Mouse (Mus musculus) heart, adult 2 months (tissue): Measurements from ENCODE around the gene Wnt6. TPM values are rescaled to one million over a fixed set of nuclear protein-coding genes. Genes with fewer than 3 reads are reported as not detected.

ENCODE experiments used
- DNase-seq, 2 experiments: peaks; one replicate each; pipeline ENCODE4 v3.0.0; 2021
- H3K27ac ChIP-seq: fragments of 200-600 bp; 2 replicates; pipeline ENCODE4 v1.8.1; 2022
- H3K27me3 ChIP-seq: fragments of 200-500 bp; 2 replicates; pipeline ENCODE4 v1.6.1; 2012; ENCODE audit warnings: mild to moderate bottlenecking, low read length, inconsistent platforms, mixed read lengths; ENCODE audit not compliant: control insufficient read depth, insufficient read depth
- H3K36me3 ChIP-seq: fragments of 200-500 bp; 2 replicates; pipeline ENCODE4 v1.6.1; 2012; ENCODE audit warnings: low read length, inconsistent platforms; ENCODE audit not compliant: control insufficient read depth, insufficient read depth
- H3K4me1 ChIP-seq: fragments of 200-500 bp; 2 replicates; pipeline ENCODE4 v1.6.1; 2011; ENCODE audit warnings: low read length; ENCODE audit not compliant: control insufficient read depth, insufficient read depth
- H3K4me3 ChIP-seq: fragments of 200-600 bp; 2 replicates; pipeline ENCODE4 v1.8.1; 2022
- H3K79me2 ChIP-seq: fragments of 200-500 bp; replicated peaks from 2 replicates; pipeline ENCODE4 v1.6.1; 2012; ENCODE audit warnings: mild to moderate bottlenecking, inconsistent platforms, low read length, moderate library complexity, mixed read lengths; ENCODE audit not compliant: control insufficient read depth, insufficient read depth
- H3K9ac ChIP-seq: fragments of 200-500 bp; 2 replicates; pipeline ENCODE4 v1.6.1; 2012; ENCODE audit warnings: low read depth, mild to moderate bottlenecking, control low read depth, inconsistent platforms, low read length, mixed read lengths
- CTCF ChIP-seq: fragments of 200-600 bp; IDR thresholded peaks from 2 replicates; pipeline ENCODE4 v1.8.1; 2022; ENCODE audit warnings: antibody characterized with exemption, mild to moderate bottlenecking, moderate library complexity
- EP300 ChIP-seq: fragments of 200-500 bp; IDR thresholded peaks from 2 replicates; pipeline ENCODE4 v1.6.1; 2011; ENCODE audit warnings: low read depth, low read length, control low read depth; ENCODE audit not compliant: insufficient read depth
- POLR2A ChIP-seq: fragments of 200-500 bp; IDR thresholded peaks from 2 replicates; pipeline ENCODE4 v1.6.1; 2011; ENCODE audit warnings: mild to moderate bottlenecking, low read depth, low read length, control low read depth; ENCODE audit not compliant: insufficient read depth
- WGBS: fragments of 180-500 bp; shearing (Covaris S2); methylation state at CpG from one replicate; pipeline ENCODE4 v1.1.7; 2018; 5-methylcytosine and 5-hydroxymethylcytosine counted together
- intact Hi-C: fragments of 180-260 bp; cut with DNase I; formaldehyde crosslinking; loops from one replicate; pipeline ENCODE4 v1.15.1; 2025
- polyA plus RNA-seq: library from polyadenylated mRNA; depleted of rRNA; stranded (reverse); fragments of >200 nt; gene quantifications from 2 replicates; pipeline ENCODE4 v1.2.3, GENCODE M21; 2012; rRNA removed
- total RNA-seq, 2 experiments: library from RNA; stranded (reverse); gene quantifications; 2 replicates each; pipeline ENCODE4 v1.2.3; 2021

Wnt6 gene
- total and polyA plus RNA-seq, 3 experiments: 0.32 to 0.70 (median 0.39) TPM

DNA sequence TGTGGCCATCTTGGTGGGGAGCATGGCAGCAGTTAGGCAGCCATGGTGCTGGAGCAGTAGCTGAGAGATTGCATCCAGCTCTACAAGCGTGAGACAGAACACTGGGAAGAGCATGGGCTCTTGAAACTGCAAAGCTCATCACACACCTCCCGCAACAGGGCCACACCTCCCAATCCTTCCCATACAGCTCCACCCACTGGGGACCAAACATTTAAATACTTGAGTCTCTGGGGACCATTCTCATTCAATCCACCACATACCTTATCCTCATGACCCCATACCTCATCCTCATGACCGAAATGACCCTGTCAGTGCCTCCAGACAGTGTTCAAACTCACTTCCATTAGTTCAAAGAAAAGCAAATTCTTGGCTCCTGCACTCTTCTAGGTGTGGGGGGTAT is 61.6 kb downstream of the Wnt6 start:
- no peak for DNase-seq
- 77% methylated on average over 3 of the region's 3 CpGs for WGBS
- Histone ChIP-seq H3K36me3 (no peaks in the 10 kb centered on the region), H3K9ac (no peak overlapping the region), H3K27ac (no peak overlapping the region), H3K4me3 (no peak overlapping the region), H3K4me1 (no peaks in the 10 kb centered on the region), H3K79me2 (no peaks in the 10 kb centered on the region), H3K27me3 (peaks cover 2% of the 10 kb centered on the region; the same call in 1 of the 2 replicates)
- intact Hi-C loops: no loop called here
- TF ChIP-seq CTCF (no peak), POLR2A (no peak), EP300 (no peak)

Other genes with a start within 250 kb of the Wnt6 start
- gene Plcd4, start 229.0 kb upstream of the Wnt6 start, total RNA-seq: not detected
- gene Plcd4, start 229.0 kb upstream of the Wnt6 start, polyA plus RNA-seq: 0.08 TPM in 1 of 2 replicates, not detected in the other
- gene Usp37, start 227.6 kb upstream of the Wnt6 start, total RNA-seq: 1 to 10 TPM; 6.5 to 8.1 TPM
- 2.9 and 5.2 TPM in 2 replicates for gene Usp37, start 227.6 kb upstream of the Wnt6 start, polyA plus RNA-seq
- 10 to 100 TPM in 1 of 2 experiments, 1 to 10 TPM in 1; 10.0 to 13.7 TPM for gene Zfp142, start 183.6 kb upstream of the Wnt6 start, total RNA-seq
- gene Zfp142, start 183.6 kb upstream of the Wnt6 start, polyA plus RNA-seq: 9.2 and 13.3 TPM in 2 replicates
- gene Bcs1l, start 183.6 kb upstream of the Wnt6 start, total RNA-seq: 10 to 100 TPM; 28.4 to 30.9 TPM
- 44.4 and 59.6 TPM in 2 replicates for gene Bcs1l, start 183.6 kb upstream of the Wnt6 start, polyA plus RNA-seq
- 10 to 100 TPM; 15.9 to 20.5 TPM for gene Rnf25, start 170.5 kb upstream of the Wnt6 start, total RNA-seq
- 33.0 and 50.6 TPM in 2 replicates for gene Rnf25, start 170.5 kb upstream of the Wnt6 start, polyA plus RNA-seq
- gene Stk36, start 170.4 kb upstream of the Wnt6 start, total RNA-seq: under 1 TPM; 0.55 to 0.66 TPM
- gene Stk36, start 170.4 kb upstream of the Wnt6 start, polyA plus RNA-seq: 0.56 and 1.5 TPM in 2 replicates
- gene Ttll4, start 110.1 kb upstream of the Wnt6 start, total RNA-seq: 10 to 100 TPM in 1 of 2 experiments, 1 to 10 TPM in 1; 9.7 to 10.9 TPM
- 6.6 and 15.5 TPM in 2 replicates for gene Ttll4, start 110.1 kb upstream of the Wnt6 start, polyA plus RNA-seq
- gene Cyp27a1, start 58.3 kb upstream of the Wnt6 start, total RNA-seq: 10 to 100 TPM; 10.1 to 18.1 TPM
- gene Cyp27a1, start 58.3 kb upstream of the Wnt6 start, polyA plus RNA-seq: 17.0 and 22.2 TPM in 2 replicates
- gene Prkag3, start 22.7 kb upstream of the Wnt6 start, total RNA-seq: 1 to 10 TPM; 1.1 to 1.3 TPM
- 2.1 and 3.0 TPM in 2 replicates for gene Prkag3, start 22.7 kb upstream of the Wnt6 start, polyA plus RNA-seq
- not detected for gene Wnt10a, start 19.6 kb downstream of the Wnt6 start, total RNA-seq
- not detected in 2 replicates for gene Wnt10a, start 19.6 kb downstream of the Wnt6 start, polyA plus RNA-seq
- gene Cdk5r2, start 83.0 kb downstream of the Wnt6 start, total RNA-seq: under 1 TPM in 1 of 2 experiments, not detected in 1; 0.07 TPM
- 0.06 and 0.15 TPM in 2 replicates for gene Cdk5r2, start 83.0 kb downstream of the Wnt6 start, polyA plus RNA-seq
- gene Fev, start 113.5 kb downstream of the Wnt6 start, total RNA-seq: not detected
- 0.10 TPM in 1 of 2 replicates, not detected in the other for gene Fev, start 113.5 kb downstream of the Wnt6 start, polyA plus RNA-seq
- gene Cryba2, start 121.3 kb downstream of the Wnt6 start, total RNA-seq: not detected
- gene Cryba2, start 121.3 kb downstream of the Wnt6 start, polyA plus RNA-seq: 0.16 TPM in 1 of 2 replicates, not detected in the other
- gene Cfap65, start 163.7 kb downstream of the Wnt6 start, total RNA-seq: not detected
- gene Cfap65, start 163.7 kb downstream of the Wnt6 start, polyA plus RNA-seq: 0.03 and 2.3 TPM in 2 replicates
- under 1 TPM; 0.14 to 0.16 TPM for gene Ihh, start 179.8 kb downstream of the Wnt6 start, total RNA-seq
- gene Ihh, start 179.8 kb downstream of the Wnt6 start, polyA plus RNA-seq: 0.04 and 0.23 TPM in 2 replicates